Mouse (Mus musculus) inflammation-experienced regulatory T-cells (primary cell): ENCODE results near the gene Sry. TPM values are rescaled to one million over a fixed set of nuclear protein-coding genes. Genes with fewer than 3 reads are reported as not detected.

ENCODE experiments used
- polyA plus RNA-seq, 2 experiments: library from polyadenylated mRNA; unstranded; fragments of 100-300 nt; shearing (Covaris generic); gene quantifications; one replicate each; pipeline ENCODE4 v1.2.1; 2017

Gene Sry
- polyA plus RNA-seq = not detected

GRCm38 (mm10) chrY:2663558-2663957 is at the start of gene Sry:
Gene Sry, minus strand, starts transcription at chrY:2663658.

Other genes with a start within 250 kb of the Sry start
- gene H2al2c, start 64.6 kb downstream of the Sry start, polyA plus RNA-seq = not detected
- not detected for gene H2al2b, start 57.0 kb upstream of the Sry start, polyA plus RNA-seq
- not detected for gene Gm4064, start 132.5 kb upstream of the Sry start, polyA plus RNA-seq
- gene Rbmy, start 167.0 kb upstream of the Sry start, polyA plus RNA-seq = not detected
- not detected for gene Gm10256, start 167.0 kb upstream of the Sry start, polyA plus RNA-seq
- not detected for gene Gm10352, start 237.3 kb upstream of the Sry start, polyA plus RNA-seq